Mouse (Mus musculus) limb, embryonic 10.5 days (tissue): Measurements from ENCODE around the gene Pgpep1l. TPM values are rescaled to one million over a fixed set of nuclear protein-coding genes. Genes with fewer than 3 reads are reported as not detected.
A peak's percentile ranks its signal among the peaks of the same experiment; 100 is the strongest.

Experiments
- DNase-seq: peaks from one replicate; pipeline ENCODE4 v3.0.0-alpha.2; 2017; ENCODE audit warnings: low spot score
- H3K27ac ChIP-seq: fragments of 300-500 bp; sonication (generic); 2 replicates; pipeline ENCODE4 v1.5.1; 2016; ENCODE audit warnings: mild to moderate bottlenecking
- H3K27me3 ChIP-seq: fragments of 300-500 bp; sonication (generic); 2 replicates; pipeline ENCODE4 v1.6.1; 2016; ENCODE audit warnings: low read depth, mild to moderate bottlenecking; ENCODE audit not compliant: poor library complexity, severe bottlenecking
- H3K36me3 ChIP-seq: fragments of 300-500 bp; sonication (generic); 2 replicates; pipeline ENCODE4 v1.6.1; 2016; ENCODE audit warnings: mild to moderate bottlenecking, moderate library complexity
- H3K4me1 ChIP-seq: fragments of 300-500 bp; sonication (generic); 2 replicates; pipeline ENCODE4 v1.6.1; 2016
- H3K4me3 ChIP-seq: fragments of 300-500 bp; sonication (generic); 2 replicates; pipeline ENCODE4 v1.5.1; 2016; ENCODE audit warnings: mild to moderate bottlenecking, moderate library complexity
- H3K9me3 ChIP-seq: fragments of 300-500 bp; sonication (generic); replicated peaks from 2 replicates; pipeline ENCODE4 v1.6.1; 2016; ENCODE audit warnings: mild to moderate bottlenecking
- WGBS: fragments of 180-500 bp; shearing (Covaris S2); methylation state at CpG from one replicate; pipeline ENCODE4 v1.1.7; 2016; 5-methylcytosine and 5-hydroxymethylcytosine counted together
- polyA plus RNA-seq: library from polyadenylated mRNA; unstranded; fragments of >200 nt; fragmentation: Nextera tagmentation; extraction: Ambion mirVana; gene quantifications from 2 replicates; pipeline ENCODE4 v1.2.1, GENCODE M21; 2016

Gene Pgpep1l
- polyA plus RNA-seq, 1 experiment from 2014 or later: not detected

DNA sequence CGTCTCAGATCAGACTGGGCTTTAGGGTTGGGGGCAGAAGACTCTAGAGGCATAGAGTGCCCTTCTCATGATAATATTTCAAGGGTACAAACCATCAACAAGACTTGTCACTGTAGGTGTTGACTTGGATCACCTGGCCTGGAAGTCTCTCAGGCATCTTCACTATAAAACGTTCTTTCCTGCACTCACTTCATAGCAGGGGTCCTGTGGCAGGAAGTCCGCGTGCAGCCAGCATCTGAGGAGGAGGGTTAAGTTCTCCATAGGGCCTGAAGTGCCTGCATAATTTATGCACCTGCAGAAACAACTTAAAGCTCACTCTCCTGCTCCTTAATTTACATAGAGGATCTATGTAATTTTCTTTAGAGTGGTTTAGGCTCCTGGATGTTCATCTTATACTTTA lies 18.4 kb downstream of the Pgpep1l start:
- 47% methylated on average over 4 of the region's 4 CpGs for WGBS
- no peaks in the 10 kb centered on the region for H3K36me3 ChIP-seq
- H3K27me3 ChIP-seq: no peaks in the 10 kb centered on the region
- H3K9me3 ChIP-seq: no peaks in the 10 kb centered on the region
- peaks cover 17% of the 10 kb centered on the region for H3K4me1 ChIP-seq
- 0 out of 2 replicates have a peak overlapping the region, but pooled peaks have one; percentile 14 for H3K27ac ChIP-seq
- no peak overlapping the region for H3K4me3 ChIP-seq
- DNase-seq: no peak

DNA sequence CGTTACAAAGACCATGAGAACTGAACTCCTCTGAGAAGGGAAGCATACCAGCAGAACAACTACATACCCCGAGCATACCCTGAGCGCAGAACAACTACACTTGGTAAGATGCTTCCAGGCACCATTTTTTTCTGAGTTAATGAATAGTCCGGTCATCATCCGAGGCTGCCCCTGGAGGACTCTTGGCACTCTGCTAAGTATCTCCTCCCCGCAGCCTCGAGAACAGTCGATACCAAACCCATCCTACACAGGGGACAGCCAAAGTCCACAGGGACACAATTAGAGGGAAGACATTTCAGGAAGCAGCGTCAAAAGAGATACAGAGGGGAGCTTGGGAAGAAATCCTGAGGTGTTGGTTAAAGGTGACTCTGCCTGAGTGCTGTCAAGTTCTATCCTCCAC lies 22.8 kb downstream of the Pgpep1l start:
- 89% methylated on average over 9 of the region's 9 CpGs for WGBS
- DNase-seq: no peak
- Histone ChIP-seq H3K27me3 (no peaks in the 10 kb centered on the region), H3K4me3 (no peak overlapping the region), H3K4me1 (peaks cover 9% of the 10 kb centered on the region), H3K36me3 (no peaks in the 10 kb centered on the region), H3K27ac (no peak overlapping the region), H3K9me3 (no peaks in the 10 kb centered on the region)

DNA sequence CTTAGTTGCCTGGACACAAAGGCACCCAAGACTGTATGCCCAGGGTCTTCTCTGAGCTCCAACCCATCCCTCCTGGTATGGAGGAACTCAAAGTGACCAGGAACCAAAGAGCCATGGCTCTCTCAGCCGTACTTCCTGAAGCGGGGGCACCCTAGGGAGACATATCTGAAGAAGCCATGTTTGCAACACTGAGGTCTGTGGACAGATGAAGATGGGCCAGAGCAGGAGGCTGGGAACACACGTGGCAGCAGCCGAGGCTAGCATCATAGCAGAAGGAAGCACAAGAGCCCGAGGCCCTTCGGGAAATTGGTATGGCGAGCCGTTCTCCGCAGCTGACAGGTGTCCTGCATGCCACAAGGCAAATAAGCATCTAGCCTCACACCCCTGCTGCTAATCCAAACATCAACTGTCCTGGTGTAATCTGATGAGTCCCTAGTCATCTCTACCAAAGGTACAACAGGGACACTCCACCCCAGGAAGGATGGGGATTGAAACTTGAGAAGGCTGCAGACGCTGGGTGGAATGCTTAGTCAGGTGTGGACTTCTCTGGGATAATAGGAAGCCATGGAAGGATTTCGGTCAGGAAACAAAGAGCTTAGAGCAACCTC lies 24.7 kb downstream of the Pgpep1l start:
- no peaks in the 10 kb centered on the region for H3K27me3 ChIP-seq
- H3K27ac ChIP-seq: no peak overlapping the region
- WGBS: 65% methylated on average over 11 of the region's 11 CpGs
- no peak for DNase-seq
- no peaks in the 10 kb centered on the region for H3K36me3 ChIP-seq
- H3K9me3 ChIP-seq: no peaks in the 10 kb centered on the region
- no peaks in the 10 kb centered on the region; the same call in 1 of the 2 replicates for H3K4me1 ChIP-seq
- no peak overlapping the region for H3K4me3 ChIP-seq

DNA sequence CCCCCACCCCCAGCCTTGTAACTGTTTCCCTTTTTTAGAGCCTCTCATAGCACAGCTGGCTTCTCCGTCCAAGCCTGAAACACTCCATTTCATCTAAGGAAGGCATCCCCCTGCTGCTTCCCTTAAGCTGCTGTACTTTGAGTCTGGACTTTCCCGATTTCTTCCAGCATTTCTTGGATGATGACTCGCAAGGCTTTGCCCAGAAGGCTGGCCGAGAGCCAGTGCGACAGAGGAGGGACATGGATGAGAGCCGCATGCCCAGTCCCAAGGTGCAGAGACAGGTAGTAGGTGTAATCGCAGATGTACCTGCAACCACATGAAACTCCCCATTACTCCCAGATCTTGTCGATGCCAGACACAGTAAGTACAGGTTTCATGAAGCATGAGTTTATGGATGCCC lies 27.2 kb downstream of the Pgpep1l start:
- H3K4me1 ChIP-seq: peaks cover 13% of the 10 kb centered on the region

GRCm38 (mm10) chr7:68233619-68234223 lies 30.3 kb downstream of the Pgpep1l start:
- no peak overlapping the region; the same call in 1 of the 2 replicates for H3K27ac ChIP-seq
- no peaks in the 10 kb centered on the region for H3K27me3 ChIP-seq
- peaks cover 29% of the 10 kb centered on the region for H3K36me3 ChIP-seq
- DNase-seq: peak; percentile 52
- H3K4me1 ChIP-seq: peaks cover 18% of the 10 kb centered on the region
- H3K9me3 ChIP-seq: no peaks in the 10 kb centered on the region
- WGBS: 38% methylated on average over 13 of the region's 13 CpGs
- no peak overlapping the region for H3K4me3 ChIP-seq

More for the DNA sequence above, 27.2 kb downstream of the Pgpep1l start:
- Histone ChIP-seq H3K9me3 (no peaks in the 10 kb centered on the region), H3K36me3 (peaks cover 3% of the 10 kb centered on the region; the same call in 1 of the 2 replicates), H3K4me3 (no peak overlapping the region), H3K27ac (no peak overlapping the region), H3K27me3 (no peaks in the 10 kb centered on the region)
- WGBS: 91% methylated on average over 8 of the region's 8 CpGs
- DNase-seq: no peak

DNA sequence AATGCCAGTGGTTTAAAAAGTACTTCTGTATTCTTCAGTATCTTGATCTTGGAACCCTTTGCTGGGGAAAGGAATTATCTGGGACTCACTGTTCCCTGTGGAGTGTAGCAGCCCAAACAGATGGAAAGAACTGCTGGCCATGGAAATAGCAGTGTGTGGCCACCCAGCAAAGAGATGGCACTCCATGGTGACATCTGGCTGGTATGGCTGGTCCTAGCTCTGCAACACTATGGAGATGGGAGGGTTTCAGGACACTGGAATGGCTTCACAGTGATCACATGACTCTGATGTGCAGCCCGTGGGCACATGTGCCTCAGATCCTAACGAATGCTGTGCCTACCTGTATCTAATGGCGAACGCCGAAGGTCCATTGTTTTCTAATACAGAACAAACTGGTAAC lies 31.5 kb downstream of the Pgpep1l start:
- no peak overlapping the region for H3K4me3 ChIP-seq
- no peak overlapping the region for H3K27ac ChIP-seq
- peaks cover 38% of the 10 kb centered on the region for H3K36me3 ChIP-seq
- 95% methylated on average over 5 of the region's 5 CpGs for WGBS
- peaks cover 29% of the 10 kb centered on the region for H3K4me1 ChIP-seq
- no peaks in the 10 kb centered on the region for H3K9me3 ChIP-seq
- H3K27me3 ChIP-seq: no peaks in the 10 kb centered on the region
- no peak for DNase-seq

GRCm38 (mm10) chr7:68230831-68231230 lies 33.2 kb downstream of the Pgpep1l start:
- Histone ChIP-seq H3K36me3 (peaks cover 54% of the 10 kb centered on the region), H3K4me1 (peaks cover 35% of the 10 kb centered on the region)
- WGBS: 95% methylated on average over 9 of the region's 9 CpGs

GRCm38 (mm10) chr7:68228491-68228890 lies 35.5 kb downstream of the Pgpep1l start:
- 30% methylated on average over 6 of the region's 6 CpGs for WGBS
- H3K36me3 ChIP-seq: peaks cover 77% of the 10 kb centered on the region
- H3K27me3 ChIP-seq: no peaks in the 10 kb centered on the region
- no peak for DNase-seq
- peak overlapping the region; percentile 68; the same call in 1 of the 2 replicates for H3K27ac ChIP-seq
- peaks cover 37% of the 10 kb centered on the region for H3K4me1 ChIP-seq
- H3K9me3 ChIP-seq: no peaks in the 10 kb centered on the region
- no peak overlapping the region for H3K4me3 ChIP-seq

More at GRCm38 (mm10) chr7:68230831-68231230, 33.2 kb downstream of the Pgpep1l start:
- Histone ChIP-seq H3K27me3 (no peaks in the 10 kb centered on the region), H3K4me3 (no peak overlapping the region), H3K9me3 (no peaks in the 10 kb centered on the region), H3K27ac (no peak overlapping the region)
- no peak for DNase-seq

DNA sequence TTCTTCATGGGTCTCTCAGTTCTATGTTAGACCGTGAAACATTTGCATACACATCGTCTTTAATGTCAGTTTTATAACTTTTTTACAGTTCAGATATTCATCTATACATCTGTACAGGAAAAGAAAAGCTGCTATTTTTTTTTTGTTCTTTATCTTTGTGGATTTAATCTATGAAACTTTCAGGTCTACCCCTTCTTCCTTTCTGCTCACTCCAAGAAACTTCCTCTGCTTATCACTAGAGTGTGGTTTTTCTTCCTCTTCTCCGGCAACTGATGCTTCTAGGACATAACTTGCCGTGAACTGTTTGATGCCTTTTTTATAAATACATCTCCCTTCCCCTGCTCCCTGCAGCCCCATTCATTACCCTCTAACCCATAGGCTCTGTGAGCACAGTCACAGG lies 36.4 kb downstream of the Pgpep1l start:
- H3K4me3 ChIP-seq: no peak overlapping the region
- H3K4me1 ChIP-seq: peaks cover 40% of the 10 kb centered on the region
- H3K27me3 ChIP-seq: no peaks in the 10 kb centered on the region
- DNase-seq: no peak
- H3K36me3 ChIP-seq: peaks cover 85% of the 10 kb centered on the region
- H3K9me3 ChIP-seq: no peaks in the 10 kb centered on the region
- H3K27ac ChIP-seq: peak overlapping the region; percentile 68; the same call in 1 of the 2 replicates
- WGBS: 92% methylated on average over 4 of the region's 4 CpGs

DNA sequence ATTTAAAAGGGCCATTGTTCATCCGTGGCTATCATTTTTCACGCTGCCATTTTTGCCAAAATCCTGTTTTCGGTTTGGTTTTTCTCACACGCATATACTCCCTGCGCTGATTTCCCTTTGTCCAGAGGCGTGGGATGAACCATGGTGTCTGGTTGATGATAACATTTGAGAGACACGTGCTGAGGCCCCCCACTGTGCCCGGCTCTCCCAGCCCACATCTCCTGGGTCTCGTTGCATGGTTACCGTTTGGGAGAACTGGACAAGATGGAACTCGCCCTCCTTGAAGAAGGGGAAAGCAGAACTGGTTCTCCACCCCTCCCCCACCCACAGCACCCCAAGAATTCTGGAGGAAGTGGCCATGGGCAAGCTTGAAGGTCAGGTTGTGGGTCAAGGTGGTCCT lies 37.0 kb downstream of the Pgpep1l start:
- Histone ChIP-seq H3K27me3 (no peaks in the 10 kb centered on the region), H3K36me3 (peaks cover 89% of the 10 kb centered on the region), H3K27ac (peak overlapping the region; percentile 57), H3K9me3 (no peaks in the 10 kb centered on the region), H3K4me3 (no peak overlapping the region), H3K4me1 (peaks cover 42% of the 10 kb centered on the region)
- WGBS: 88% methylated on average over 11 of the region's 11 CpGs
- DNase-seq: no peak

GRCm38 (mm10) chr7:68225427-68226054 lies 38.5 kb downstream of the Pgpep1l start:
- whole genome bisulfite sequencing: 92% methylated on average over 9 of the region's 9 CpGs
- H3K9me3 ChIP-seq: no peaks in the 10 kb centered on the region
- peaks cover 42% of the 10 kb centered on the region for H3K4me1 ChIP-seq
- H3K36me3 ChIP-seq: peaks cover 91% of the 10 kb centered on the region
- no peaks in the 10 kb centered on the region for H3K27me3 ChIP-seq
- DNase-seq: no peak
- no peak overlapping the region for H3K27ac ChIP-seq
- H3K4me3 ChIP-seq: no peak overlapping the region

DNA sequence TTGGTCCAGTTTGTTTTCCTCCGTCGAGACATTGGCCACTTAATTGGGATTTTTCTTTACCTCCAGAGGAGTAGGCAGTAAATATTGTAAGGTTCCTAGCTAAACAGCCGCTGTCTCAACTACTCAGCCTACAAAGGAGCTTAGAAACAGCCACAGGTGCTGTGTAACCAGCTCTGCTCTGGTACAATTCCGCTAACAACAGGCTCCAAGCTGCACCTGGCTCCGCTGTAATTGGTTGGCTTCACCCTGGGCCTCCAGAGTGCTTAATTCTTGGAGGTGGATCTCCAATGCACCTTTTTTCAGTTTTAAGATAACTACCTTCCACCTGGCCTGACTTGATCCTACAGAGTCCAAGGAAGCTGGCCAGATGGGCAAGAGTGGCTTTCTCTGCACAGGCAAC lies 40.0 kb downstream of the Pgpep1l start:
- H3K4me3 ChIP-seq: no peak overlapping the region
- H3K27ac ChIP-seq: peak overlapping the region; percentile 75; the same call in 1 of the 2 replicates
- no peaks in the 10 kb centered on the region for H3K9me3 ChIP-seq
- DNase-seq: no peak
- WGBS: 90% methylated on average over 5 of the region's 5 CpGs
- H3K27me3 ChIP-seq: no peaks in the 10 kb centered on the region
- peaks cover 91% of the 10 kb centered on the region for H3K36me3 ChIP-seq
- H3K4me1 ChIP-seq: peaks cover 38% of the 10 kb centered on the region

DNA sequence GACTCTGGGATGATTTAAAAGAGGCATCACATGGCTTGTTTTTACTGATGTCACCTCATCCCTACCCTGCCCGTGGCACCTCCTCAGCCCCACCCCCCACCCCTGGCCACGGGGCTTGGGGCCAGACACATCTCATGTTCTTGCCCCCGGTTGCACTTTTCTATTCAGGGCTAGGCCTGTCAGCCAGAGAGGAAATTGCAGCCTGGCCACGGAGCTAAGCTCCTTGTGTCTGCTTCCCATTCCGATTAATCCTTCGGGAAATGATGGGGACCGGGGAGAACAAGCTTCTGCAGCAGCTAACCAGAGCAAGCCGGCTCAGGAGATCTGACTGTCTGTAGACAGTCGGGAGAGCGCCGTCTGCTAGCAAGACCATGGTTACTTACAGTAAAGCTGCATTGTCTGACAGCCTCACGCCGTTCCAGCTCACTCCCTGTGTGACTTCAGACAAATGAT lies 40.7 kb downstream of the Pgpep1l start:
- H3K4me3 ChIP-seq: no peak overlapping the region
- no peak for DNase-seq
- H3K27me3 ChIP-seq: no peaks in the 10 kb centered on the region
- H3K36me3 ChIP-seq: peaks cover 95% of the 10 kb centered on the region
- peaks cover 34% of the 10 kb centered on the region for H3K4me1 ChIP-seq
- WGBS: 60% methylated on average over 13 of the region's 13 CpGs
- H3K27ac ChIP-seq: peak overlapping the region; percentile 75
- no peaks in the 10 kb centered on the region for H3K9me3 ChIP-seq
